Mouse (Mus musculus): ENCODE results near the gene Tpk1.

DNA sequence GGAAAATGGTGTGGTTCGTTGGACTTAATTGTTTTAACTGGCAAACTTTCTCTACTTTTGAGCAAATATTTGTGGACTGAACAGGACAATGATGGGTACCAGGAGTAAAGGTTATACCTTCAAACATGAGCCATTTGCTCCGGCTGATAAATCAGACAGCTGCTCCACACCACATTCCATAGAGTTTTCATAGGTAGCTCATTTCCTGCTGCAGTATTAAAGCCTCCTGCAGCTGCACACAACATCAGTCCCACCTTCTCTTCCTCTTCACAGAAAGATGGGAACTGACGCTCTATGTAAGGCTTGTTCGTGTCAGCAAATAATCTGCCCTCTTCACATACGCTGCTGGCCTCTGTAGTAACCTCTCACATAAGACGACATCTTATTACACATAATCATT, 22.4 kb downstream of the Tpk1 start:
- no peak for TF ChIP-seq CTCF (IDR thresholded peaks at IDR 0.05; ENCODE audit: borderline replicate concordance, extremely low read depth, insufficient read depth, insufficient read length)
- no peak for TF ChIP-seq POLR2A (IDR thresholded peaks at IDR 0.05; ENCODE audit: borderline replicate concordance, extremely low read depth, insufficient read depth, insufficient read length, poor library complexity, severe bottlenecking)

Measured in brain, embryonic 14.5 days (tissue).